Mouse (Mus musculus) c-Kit-negative CD71-positive TER-119-positive erythroid progenitor cells, embryonic 14.5 days (primary cell): ENCODE measurements at regions not wholly inside any gene's neighbourhood (a gene's known extent, or its start where the extent isn't known, plus 50 kb on each side); places are given as distances from the start of the nearest gene placed in this dataset.

ENCODE experiments used
- DNase-seq: peaks from one replicate; pipeline ENCODE4 v3.0.0-alpha.2; 2013; ENCODE audit warnings: low read depth, low spot score

DNA sequence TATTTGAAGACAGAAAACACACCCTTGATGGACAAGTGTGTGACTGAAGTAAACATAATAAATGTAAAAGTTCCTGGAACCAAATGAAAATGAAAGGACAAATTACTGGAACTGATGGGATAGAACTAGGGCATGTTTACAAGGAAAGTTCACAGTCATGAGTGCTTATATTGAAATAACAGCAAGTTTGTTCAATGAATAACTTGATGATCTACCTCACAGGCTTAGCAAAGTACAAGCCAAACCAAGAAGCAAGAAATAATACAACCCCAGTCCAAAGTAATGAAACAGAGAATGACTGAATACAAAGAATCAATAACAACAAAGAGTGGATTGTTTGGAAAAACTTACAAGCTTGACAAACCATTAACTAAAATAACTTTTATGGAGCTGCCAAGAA, 56.2 kb downstream of the Gm379 start:
- no peak for DNase-seq

- DNase-seq = no peak
Measured at GRCm38 (mm10) chrX:108599906-108600468, 64.7 kb downstream of the Gm379 start.

DNA sequence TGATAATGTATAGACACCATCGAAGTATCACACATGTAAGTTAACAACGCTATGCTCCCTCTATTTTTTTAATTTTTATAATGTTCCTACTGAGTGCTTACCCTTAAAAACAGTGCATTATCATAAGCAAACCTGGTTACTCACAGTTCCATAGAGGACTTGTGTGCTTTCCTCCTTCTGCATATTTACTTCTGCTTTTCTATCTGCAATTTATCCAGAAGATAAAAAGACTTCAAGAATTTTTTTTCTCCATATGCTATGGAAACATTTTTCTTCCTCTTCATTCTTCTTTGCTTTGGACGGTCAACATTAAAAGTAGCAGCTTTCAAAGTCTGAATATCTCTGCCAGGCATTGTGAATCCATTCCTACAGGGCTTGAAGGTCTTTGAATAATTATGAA, 102.7 kb downstream of the Gm379 start:
- DNase-seq = no peak

DNA sequence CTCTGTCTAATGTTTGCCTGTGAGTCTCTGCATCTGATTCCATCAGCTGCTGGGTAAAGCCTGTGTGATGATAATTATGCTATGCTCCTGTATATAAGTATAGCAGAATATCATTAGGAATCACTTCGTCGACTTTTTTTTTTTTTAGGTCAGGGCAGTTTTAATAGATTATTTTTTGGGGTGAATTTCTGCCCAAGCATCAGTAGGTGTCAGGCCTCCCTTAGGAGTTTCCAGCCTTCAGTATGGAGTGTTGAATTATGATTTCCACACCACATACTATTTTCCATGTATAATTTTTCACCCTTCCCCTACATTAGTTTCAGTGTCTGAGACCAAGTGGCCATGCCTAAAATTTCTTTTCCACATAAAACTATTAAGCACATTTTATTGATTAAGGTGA, 121.5 kb downstream of the Gm379 start:
- DNase-seq = no peak

GRCm38 (mm10) chrX:108541410-108541809, 123.3 kb downstream of the Gm379 start:
- DNase-seq = no peak

- DNase-seq = peak; percentile 5
Measured at GRCm38 (mm10) chrX:108536995-108537394, 127.7 kb downstream of the Gm379 start.
